Mouse (Mus musculus): Measurements from ENCODE around the gene Elmod1. TPM values are rescaled to one million over a fixed set of nuclear protein-coding genes. Genes with fewer than 3 reads are reported as not detected.

The Elmod1 gene
- polyA plus RNA-seq, 2 experiments = 0.03 TPM; not detected in 1

DNA sequence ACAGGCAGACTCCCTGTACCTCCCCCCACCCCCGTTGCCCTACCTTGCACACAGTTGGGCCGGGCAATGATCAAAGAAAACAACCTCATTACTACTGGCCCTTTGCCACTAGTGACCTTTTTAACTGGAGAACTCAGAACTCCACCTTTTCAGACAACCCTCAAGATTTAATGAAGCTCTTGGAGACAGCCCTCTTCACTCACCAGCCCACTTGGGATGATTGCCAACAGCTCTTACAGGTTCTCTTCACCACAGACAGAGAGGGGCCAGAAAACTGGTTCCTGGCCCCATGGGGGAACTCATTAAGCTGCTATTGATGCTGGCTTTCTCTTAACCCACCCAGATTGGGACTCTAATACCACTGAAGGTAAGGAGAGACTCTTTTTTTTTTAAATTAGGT, 97.7 kb downstream of the Elmod1 start:
- H3K4me2 ChIP-seq (ENCODE audit: low read depth) = no peak overlapping the region
- H3K36me3 ChIP-seq (replicated peaks; ENCODE audit: control insufficient read depth, insufficient read depth, low read depth) = no peaks in the 10 kb centered on the region
- H3K9ac ChIP-seq (replicated peaks) = no peak overlapping the region
- WGBS (ENCODE audit: insufficient replicate concordance) = 37% methylated on average over 2 of the region's 2 CpGs
- TF ChIP-seq EP300 (IDR thresholded peaks at IDR 0.05; ENCODE audit: low read depth) (no peak), CTCF (IDR thresholded peaks at IDR 0.05; ENCODE audit: low read depth) (no peak)
- H3K27me3 ChIP-seq (ENCODE audit: control insufficient read depth, insufficient read depth, low read length) = no peaks in the 10 kb centered on the region
- H3K9me3 ChIP-seq (ENCODE audit: control insufficient read depth, low read length) = no peaks in the 10 kb centered on the region
- DNase-seq (ENCODE audit: low read depth in 3 of 3, low spot score in 3 of 3) (no peak), ATAC-seq (ENCODE audit: insufficient read depth) (no peak)
- no peak overlapping the region for H3K4me3 ChIP-seq (ENCODE audit: insufficient read depth in 1 of 2, low read depth in 2 of 2, low read length in 2 of 2)
- no peaks in the 10 kb centered on the region for H3K4me1 ChIP-seq (replicated peaks; ENCODE audit: control insufficient read depth in 2 of 2, insufficient read depth in 2 of 2, low read length in 1 of 2)
- H3K27ac ChIP-seq = no peak overlapping the region

DNA sequence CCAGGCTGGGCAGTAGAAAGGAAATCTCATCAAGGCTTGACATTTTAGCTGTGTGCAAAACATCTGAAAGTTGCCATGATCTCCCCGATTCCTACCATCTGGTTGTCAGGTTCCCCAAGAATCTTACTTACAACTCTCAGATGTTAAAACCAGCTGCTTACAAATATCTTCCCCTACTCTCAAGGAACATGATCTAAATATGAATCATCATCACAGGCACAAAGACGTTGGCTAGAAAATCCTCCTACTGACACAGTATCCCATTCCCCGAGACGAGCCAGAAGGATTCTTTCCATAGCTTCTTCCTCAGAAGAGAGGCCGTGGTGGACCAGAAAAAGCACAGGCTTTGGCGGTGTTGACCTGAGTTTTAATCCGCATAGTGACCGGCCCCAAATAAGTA, 101.9 kb downstream of the Elmod1 start:
- H3K9me3 ChIP-seq (ENCODE audit: control insufficient read depth, low read length) = no peaks in the 10 kb centered on the region
- no peaks in the 10 kb centered on the region for H3K4me1 ChIP-seq (replicated peaks; ENCODE audit: control insufficient read depth in 2 of 2, insufficient read depth in 2 of 2, low read length in 1 of 2)
- no peak overlapping the region for H3K4me2 ChIP-seq (ENCODE audit: low read depth)
- no peaks in the 10 kb centered on the region for H3K36me3 ChIP-seq (replicated peaks; ENCODE audit: control insufficient read depth, insufficient read depth, low read depth)
- DNase-seq (ENCODE audit: low read depth in 3 of 3, low spot score in 3 of 3) (no peak), ATAC-seq (ENCODE audit: insufficient read depth) (no peak)
- no peak for TF ChIP-seq CTCF (IDR thresholded peaks at IDR 0.05; ENCODE audit: low read depth)
- TF ChIP-seq EP300 (IDR thresholded peaks at IDR 0.05; ENCODE audit: low read depth) = no peak
- no peaks in the 10 kb centered on the region for H3K27me3 ChIP-seq (ENCODE audit: control insufficient read depth, insufficient read depth, low read length)
- 74% methylated on average over 8 of the region's 8 CpGs for WGBS (ENCODE audit: insufficient replicate concordance)
- H3K9ac ChIP-seq (replicated peaks) = no peak overlapping the region
- no peak overlapping the region for H3K4me3 ChIP-seq (ENCODE audit: insufficient read depth in 1 of 2, low read depth in 2 of 2, low read length in 2 of 2)
- no peak overlapping the region for H3K27ac ChIP-seq

Other genes with a start within 250 kb of the Elmod1 start
- gene Slc35f2, start 203.8 kb downstream of the Elmod1 start, polyA plus RNA-seq (2012; rRNA removed) = 0.15 and 0.26 TPM in 2 replicates
- 0.14 and 0.24 TPM in 2 replicates for gene Slc35f2, start 203.8 kb downstream of the Elmod1 start, polyA plus RNA-seq (2014; fragmentation: Nextera tagmentation; extraction: Ambion mirVana)
- not detected in 2 replicates for gene Sln, start 125.1 kb downstream of the Elmod1 start, polyA plus RNA-seq (2012; rRNA removed)
- gene Sln, start 125.1 kb downstream of the Elmod1 start, polyA plus RNA-seq (2014; fragmentation: Nextera tagmentation; extraction: Ambion mirVana) = 0.10 TPM in 1 of 2 replicates, not detected in the other
- 0.13 and 0.14 TPM in 2 replicates for gene Tnfaip8l3, start 93.1 kb upstream of the Elmod1 start, polyA plus RNA-seq (2012; rRNA removed)
- gene Tnfaip8l3, start 93.1 kb upstream of the Elmod1 start, polyA plus RNA-seq (2014; fragmentation: Nextera tagmentation; extraction: Ambion mirVana) = 0.06 and 0.14 TPM in 2 replicates